Mouse (Mus musculus) intestine, postnatal 0 days (tissue): ENCODE data around the gene Olfr665. TPM values are rescaled to one million over a fixed set of nuclear protein-coding genes. Genes with fewer than 3 reads are reported as not detected.
"Not testable (repeated sequence)": the region's sequence is repeated elsewhere in the genome, so short reads cannot be mapped to it uniquely, and the experiment has no call there.

ENCODE experiments used
- ATAC-seq: fragments of 200-750 bp; cut with Nextera tagmentation; 2 replicates; pipeline ENCODE4 v1.8.0; 2017; ENCODE audit warnings: mild to moderate bottlenecking, moderate TSS enrichment, moderate library complexity
- H3K27ac ChIP-seq: fragments of 300-500 bp; sonication (generic); 2 replicates; pipeline ENCODE4 v1.5.1; 2014; ENCODE audit warnings: mild to moderate bottlenecking, low read depth, low read length, moderate library complexity
- H3K27me3 ChIP-seq: fragments of 300-500 bp; sonication (generic); replicated peaks from 2 replicates; pipeline ENCODE4 v1.6.1; 2014; ENCODE audit warnings: low read length, mixed read lengths; ENCODE audit not compliant: control insufficient read depth, insufficient read depth
- H3K36me3 ChIP-seq: fragments of 300-500 bp; sonication (generic); 2 replicates; pipeline ENCODE4 v1.6.1; 2014; ENCODE audit warnings: mild to moderate bottlenecking, moderate library complexity; ENCODE audit not compliant: control insufficient read depth, insufficient read depth
- H3K4me1 ChIP-seq: fragments of 300-500 bp; sonication (generic); replicated peaks from 2 replicates; pipeline ENCODE4 v1.6.1; 2014; ENCODE audit warnings: antibody characterized with exemption, low read length, mixed read lengths; ENCODE audit not compliant: control insufficient read depth, insufficient read depth
- H3K4me2 ChIP-seq: fragments of 300-500 bp; sonication (generic); replicated peaks from 2 replicates; pipeline ENCODE4 v1.6.1; 2014; ENCODE audit warnings: low read depth, mild to moderate bottlenecking, moderate library complexity
- H3K4me3 ChIP-seq: fragments of 300-500 bp; sonication (generic); 2 replicates; pipeline ENCODE4 v1.5.1; 2014; ENCODE audit warnings: low read depth, low read length
- H3K9ac ChIP-seq: fragments of 300-500 bp; sonication (generic); 2 replicates; pipeline ENCODE4 v1.6.1; 2014; ENCODE audit warnings: mild to moderate bottlenecking, low read depth, low read length
- H3K9me3 ChIP-seq: fragments of 300-500 bp; sonication (generic); 2 replicates; pipeline ENCODE4 v1.6.1; 2016; ENCODE audit warnings: mixed run types; ENCODE audit not compliant: control insufficient read depth
- CTCF ChIP-seq: sonication (generic); IDR thresholded peaks from 2 replicates; pipeline ENCODE4 v1.5.1; 2016; ENCODE audit warnings: low read depth, mild to moderate bottlenecking, control low read depth, antibody characterized with exemption, moderate library complexity
- WGBS: fragments of 180-500 bp; shearing (Covaris S2); extraction: QIAGEN DNeasy Blood & Tissue Kit; methylation state at CpG from one replicate; pipeline ENCODE4 v1.1.7; 2014; 5-methylcytosine and 5-hydroxymethylcytosine counted together
- polyA plus RNA-seq: library from polyadenylated mRNA; unstranded; fragments of >200 nt; fragmentation: Nextera tagmentation; extraction: Ambion mirVana; gene quantifications from 2 replicates; pipeline ENCODE4 v1.2.1, GENCODE M21; 2015

The Olfr665 gene
- not detected in 2 replicates for polyA plus RNA-seq

DNA sequence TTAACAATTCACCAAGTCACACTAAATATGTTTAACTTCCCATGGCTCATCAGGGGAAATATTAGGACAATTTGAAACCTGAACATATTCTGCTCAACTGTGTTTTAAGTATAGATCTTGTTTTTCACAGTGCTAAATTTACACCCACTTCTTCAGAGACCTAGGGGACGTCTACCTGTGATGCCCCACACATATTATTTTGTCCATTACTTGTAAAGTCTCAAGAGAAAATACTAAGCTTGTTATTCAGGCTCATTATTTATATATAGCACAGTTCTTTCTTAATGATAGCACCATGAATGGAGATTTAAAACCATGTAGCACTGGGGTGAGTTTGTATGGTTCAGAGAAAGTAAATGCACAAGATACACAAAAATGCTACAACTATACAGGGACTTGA, at the start of gene Olfr665:
TSS of gene Olfr665 (plus strand) at position 301 of the 400 bp plus-strand sequence.
- H3K4me3 ChIP-seq, result no peak within 1 kb of the TSS
- ATAC-seq, result no peak
- H3K9me3 ChIP-seq, result no peaks in the 10 kb centered on the region
- no peak for TF ChIP-seq CTCF
- H3K9ac ChIP-seq, result no peak within 1 kb of the TSS
- 32% methylated on average over 1 of the region's 1 CpGs for WGBS
- no peak within 1 kb of the TSS for H3K27ac ChIP-seq
- no peaks in the 10 kb centered on the region for H3K36me3 ChIP-seq
- H3K4me1 ChIP-seq, result no peaks in the 10 kb centered on the region
- H3K4me2 ChIP-seq, result no peak within 1 kb of the TSS
- no peaks in the 10 kb centered on the region for H3K27me3 ChIP-seq

DNA sequence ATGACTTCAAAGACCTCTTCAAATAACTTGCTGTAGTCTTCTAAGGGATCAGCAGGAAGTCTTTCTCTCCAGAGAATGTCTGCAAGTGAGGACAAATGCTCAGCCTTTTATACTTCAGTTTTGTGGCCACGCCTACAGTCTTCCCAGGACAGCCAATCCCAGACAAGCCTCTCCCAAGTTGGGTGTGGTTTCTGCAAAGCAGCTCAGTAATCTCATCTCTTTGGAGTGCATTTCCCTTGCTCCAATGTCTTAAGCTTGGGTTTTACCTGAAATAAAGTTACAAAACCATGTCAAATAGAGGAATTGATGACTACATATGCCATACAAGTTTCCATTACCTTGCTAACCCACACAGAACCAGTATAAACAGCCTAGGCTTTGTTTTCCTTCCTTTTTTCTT, 35.3 kb upstream of the Olfr665 start, which contains the start of gene Usp17lb:
TSS of gene Usp17lb (minus strand) at position 101 of the 400 bp plus-strand sequence.
- Histone ChIP-seq H3K36me3 (no peaks in the 10 kb centered on the region), H3K4me2 (no peak within 1 kb of the TSS), H3K4me1 (no peaks in the 10 kb centered on the region), H3K4me3 (no peak within 1 kb of the TSS), H3K27me3 (no peaks in the 10 kb centered on the region), H3K27ac (no peak within 1 kb of the TSS), H3K9ac (no peak within 1 kb of the TSS), H3K9me3 (no peaks in the 10 kb centered on the region)
- WGBS, result 50% methylated on average over 1 of the region's 1 CpGs
- ATAC-seq, result no peak
- no peak for TF ChIP-seq CTCF

DNA sequence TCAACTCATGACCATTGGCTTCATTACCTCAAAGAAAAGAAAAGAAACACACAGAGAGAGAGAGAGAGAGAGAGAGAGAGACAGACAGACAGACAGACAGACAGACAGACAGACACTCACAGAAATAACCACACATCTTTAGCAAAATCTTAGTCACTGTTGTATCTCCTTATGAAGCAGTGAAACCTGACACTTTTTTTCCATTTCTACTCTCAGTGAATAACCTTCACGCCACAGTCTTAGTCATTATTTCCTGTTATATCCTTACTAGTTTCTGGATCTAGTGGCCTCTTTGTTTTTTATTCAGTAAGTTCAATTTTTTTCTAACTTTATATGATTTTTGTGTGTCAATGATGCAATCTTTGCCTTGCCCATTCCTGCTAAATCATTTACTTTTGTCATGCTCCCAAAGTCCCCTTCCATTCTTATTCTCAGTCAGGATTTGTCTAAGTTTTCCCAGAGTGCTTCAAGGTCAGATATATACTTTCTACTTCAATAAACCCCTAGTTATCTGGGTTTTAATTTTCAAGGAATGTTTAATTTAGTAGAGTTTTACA, 34.0 kb upstream of the Olfr665 start:
- no peak for TF ChIP-seq CTCF
- no peaks in the 10 kb centered on the region for H3K36me3 ChIP-seq
- no peak overlapping the region for H3K4me2 ChIP-seq
- no peak overlapping the region for H3K27ac ChIP-seq
- no peak for ATAC-seq
- no peak overlapping the region for H3K4me3 ChIP-seq
- H3K4me1 ChIP-seq, result no peaks in the 10 kb centered on the region
- 74% methylated on average over 1 of the region's 1 CpGs for WGBS
- H3K9me3 ChIP-seq, result no peaks in the 10 kb centered on the region
- H3K27me3 ChIP-seq, result no peaks in the 10 kb centered on the region
- no peak overlapping the region for H3K9ac ChIP-seq

DNA sequence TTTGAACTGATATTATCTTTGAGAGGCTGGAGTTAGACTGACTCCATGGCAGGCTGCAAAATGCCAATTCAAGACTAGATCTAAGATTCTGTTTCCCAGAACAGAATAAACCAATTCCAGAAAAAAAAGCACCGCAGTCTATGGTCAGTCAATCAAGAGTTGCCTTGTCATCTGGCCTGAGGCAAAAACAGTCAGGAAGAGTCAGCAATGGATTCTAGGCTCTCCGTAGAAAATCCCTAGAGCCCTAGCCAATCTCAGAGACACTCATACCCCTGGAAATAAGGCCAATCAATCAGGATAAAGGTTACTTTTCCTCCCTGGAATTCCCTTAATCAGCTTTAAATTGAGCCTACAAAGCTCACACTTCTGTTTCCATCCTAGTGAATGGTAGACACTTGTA, 26.3 kb upstream of the Olfr665 start:
- not testable (repeated sequence) for H3K4me2 ChIP-seq, H3K36me3 ChIP-seq, ATAC-seq, H3K27me3 ChIP-seq, H3K4me1 ChIP-seq, H3K27ac ChIP-seq, H3K9ac ChIP-seq, H3K4me3 ChIP-seq, H3K9me3 ChIP-seq
- WGBS, result 81% methylated on average over 2 of the region's 2 CpGs

DNA sequence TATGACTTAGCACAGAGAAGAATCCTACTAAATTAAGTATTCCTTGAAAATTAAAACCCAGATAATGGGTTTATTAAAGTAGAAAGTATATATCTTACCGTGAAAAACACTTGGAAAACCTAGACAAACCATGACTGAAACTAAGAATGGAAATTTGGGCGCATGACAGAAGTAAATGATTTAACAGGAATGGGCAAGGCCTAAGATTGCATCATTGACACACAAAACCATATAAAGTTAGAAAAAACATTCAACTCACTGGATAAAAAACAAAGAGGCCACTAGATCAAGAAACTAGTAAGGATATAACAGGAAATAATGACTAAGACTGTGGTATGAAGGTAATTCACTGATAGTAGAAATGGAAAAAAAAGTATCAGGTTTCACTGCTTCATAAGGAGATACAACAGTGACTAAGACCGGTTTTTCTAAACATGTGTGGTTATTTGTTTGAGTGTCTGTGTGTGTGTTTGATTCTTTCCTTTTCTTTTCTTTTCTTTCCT, 22.5 kb upstream of the Olfr665 start:
- ATAC-seq, result no peak
- H3K4me1 ChIP-seq, result no peaks in the 10 kb centered on the region
- no peak overlapping the region for H3K4me3 ChIP-seq
- no peak overlapping the region for H3K9ac ChIP-seq
- H3K9me3 ChIP-seq, result no peaks in the 10 kb centered on the region
- H3K27ac ChIP-seq, result no peak overlapping the region
- WGBS, result 66% methylated on average over 3 of the region's 3 CpGs
- no peak for TF ChIP-seq CTCF
- H3K36me3 ChIP-seq, result no peaks in the 10 kb centered on the region
- H3K27me3 ChIP-seq, result no peaks in the 10 kb centered on the region
- H3K4me2 ChIP-seq, result no peak overlapping the region

DNA sequence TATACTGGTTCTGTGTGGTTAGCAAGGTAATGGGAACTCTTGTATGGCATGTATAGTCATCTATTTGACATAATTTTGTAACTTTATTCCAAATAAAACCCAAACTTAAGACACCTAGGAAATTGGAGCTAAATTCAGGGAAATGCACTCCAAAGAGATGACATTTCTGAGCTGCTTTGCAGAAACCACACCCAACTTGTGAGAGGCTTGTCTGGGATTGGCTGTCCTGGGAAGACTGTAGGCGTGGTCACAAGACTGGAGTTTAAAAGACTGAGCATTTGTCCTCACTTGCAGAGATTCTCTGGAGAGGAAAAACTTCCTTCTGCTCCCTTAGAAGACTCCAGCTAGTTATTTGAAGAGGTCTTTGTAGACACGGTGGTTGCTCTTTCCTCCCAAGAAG, 21.1 kb upstream of the Olfr665 start, which contains the start of gene Usp17la:
TSS of gene Usp17la (plus strand) at position 301 of the 400 bp plus-strand sequence.
- not testable (repeated sequence) for H3K27ac ChIP-seq, H3K36me3 ChIP-seq, H3K9me3 ChIP-seq, H3K4me1 ChIP-seq, H3K4me3 ChIP-seq, H3K9ac ChIP-seq, ATAC-seq, H3K4me2 ChIP-seq, H3K27me3 ChIP-seq
- 65% methylated on average over 2 of the region's 2 CpGs for WGBS
